Mouse (Mus musculus): ENCODE results near the gene En1. TPM values are rescaled to one million over a fixed set of nuclear protein-coding genes. Genes with fewer than 3 reads are reported as not detected.

The En1 gene
- polyA plus RNA-seq, 1 experiment from 2014 or later, result not detected

- H3K9ac ChIP-seq (ENCODE audit: low read length), result peak overlapping the region; percentile 59
- peaks cover 2% of the 10 kb centered on the region for H3K4me1 ChIP-seq (replicated peaks; ENCODE audit: control insufficient read depth, insufficient read depth)
- peaks cover 36% of the 10 kb centered on the region; the same call in 1 of the 2 replicates for H3K27me3 ChIP-seq (ENCODE audit: control insufficient read depth, insufficient read depth, low read length)
- WGBS, result under 1% methylated on average over 68 of the region's 83 CpGs
- H3K4me3 ChIP-seq (ENCODE audit: low read depth, low read length), result peak overlapping the region; percentile 43
- H3K36me3 ChIP-seq (ENCODE audit: control insufficient read depth, insufficient read depth, low read length), result no peaks in the 10 kb centered on the region
- TF ChIP-seq CTCF (IDR thresholded peaks at IDR 0.05; ENCODE audit: low read depth) (no peak), EP300 (optimal IDR thresholded peaks at IDR 0.05) (no peak)
- H3K27ac ChIP-seq (replicated peaks), result no peak overlapping the region
- no peaks in the 10 kb centered on the region for H3K9me3 ChIP-seq (ENCODE audit: control insufficient read depth, low read length)
- DNase-seq (ENCODE audit: low spot score), result no peak
- no peak for ATAC-seq (ENCODE audit: low FRiP score, low TSS enrichment)
- peak overlapping the region; percentile 77 for H3K4me2 ChIP-seq (replicated peaks; ENCODE audit: low read depth)
These were observed 848 bp downstream of the En1 start for GRCm38 (mm10) chr1:120602876-120603655.

GRCm38 (mm10) chr1:120603656-120604051 is 1.4 kb downstream of the En1 start:
- peaks cover 36% of the 10 kb centered on the region; the same call in 1 of the 2 replicates for H3K27me3 ChIP-seq (ENCODE audit: control insufficient read depth, insufficient read depth, low read length)
- 3% methylated on average over 28 of the region's 35 CpGs for WGBS
- TF ChIP-seq CTCF (IDR thresholded peaks at IDR 0.05; ENCODE audit: low read depth) (no peak), EP300 (optimal IDR thresholded peaks at IDR 0.05) (no peak)
- DNase-seq (ENCODE audit: low spot score), result no peak
- H3K4me2 ChIP-seq (replicated peaks; ENCODE audit: low read depth), result peak overlapping the region; percentile 77
- H3K27ac ChIP-seq (replicated peaks), result no peak overlapping the region
- peaks cover 2% of the 10 kb centered on the region for H3K4me1 ChIP-seq (replicated peaks; ENCODE audit: control insufficient read depth, insufficient read depth)
- peak overlapping the region; percentile 43 for H3K4me3 ChIP-seq (ENCODE audit: low read depth, low read length)
- H3K9ac ChIP-seq (ENCODE audit: low read length), result no peak overlapping the region
- H3K36me3 ChIP-seq (ENCODE audit: control insufficient read depth, insufficient read depth, low read length), result no peaks in the 10 kb centered on the region
- no peaks in the 10 kb centered on the region for H3K9me3 ChIP-seq (ENCODE audit: control insufficient read depth, low read length)
- no peak for ATAC-seq (ENCODE audit: low FRiP score, low TSS enrichment)

GRCm38 (mm10) chr1:120604431-120605142 is 2.4 kb downstream of the En1 start:
- WGBS, result 10% methylated on average over 30 of the region's 30 CpGs
- Histone ChIP-seq H3K9ac (ENCODE audit: low read length) (no peak overlapping the region), H3K4me1 (replicated peaks; ENCODE audit: control insufficient read depth, insufficient read depth) (peaks cover 2% of the 10 kb centered on the region), H3K9me3 (ENCODE audit: control insufficient read depth, low read length) (no peaks in the 10 kb centered on the region), H3K4me3 (ENCODE audit: low read depth, low read length) (no peak overlapping the region), H3K27me3 (ENCODE audit: control insufficient read depth, insufficient read depth, low read length) (peaks cover 32% of the 10 kb centered on the region; the same call in 1 of the 2 replicates), H3K4me2 (replicated peaks; ENCODE audit: low read depth) (no peak overlapping the region), H3K36me3 (ENCODE audit: control insufficient read depth, insufficient read depth, low read length) (no peaks in the 10 kb centered on the region), H3K27ac (replicated peaks) (no peak overlapping the region)
- no peak for TF ChIP-seq EP300 (optimal IDR thresholded peaks at IDR 0.05)
- no peak for TF ChIP-seq CTCF (IDR thresholded peaks at IDR 0.05; ENCODE audit: low read depth)
- DNase-seq (ENCODE audit: low spot score) (no peak), ATAC-seq (ENCODE audit: low FRiP score, low TSS enrichment) (no peak)

GRCm38 (mm10) chr1:120605143-120605435 is 2.9 kb downstream of the En1 start:
- peaks cover 2% of the 10 kb centered on the region for H3K4me1 ChIP-seq (replicated peaks; ENCODE audit: control insufficient read depth, insufficient read depth)
- no peak overlapping the region for H3K4me2 ChIP-seq (replicated peaks; ENCODE audit: low read depth)
- H3K9ac ChIP-seq (ENCODE audit: low read length), result no peak overlapping the region
- H3K27ac ChIP-seq (replicated peaks), result no peak overlapping the region
- H3K36me3 ChIP-seq (ENCODE audit: control insufficient read depth, insufficient read depth, low read length), result no peaks in the 10 kb centered on the region
- 6% methylated on average over 8 of the region's 8 CpGs for WGBS
- H3K4me3 ChIP-seq (ENCODE audit: low read depth, low read length), result no peak overlapping the region
- H3K27me3 ChIP-seq (ENCODE audit: control insufficient read depth, insufficient read depth, low read length), result peaks cover 33% of the 10 kb centered on the region; the same call in 1 of the 2 replicates
- no peaks in the 10 kb centered on the region for H3K9me3 ChIP-seq (ENCODE audit: control insufficient read depth, low read length)
- TF ChIP-seq CTCF (IDR thresholded peaks at IDR 0.05; ENCODE audit: low read depth) (no peak), EP300 (optimal IDR thresholded peaks at IDR 0.05) (no peak)
- DNase-seq (ENCODE audit: low spot score) (no peak), ATAC-seq (ENCODE audit: low FRiP score, low TSS enrichment) (no peak)

GRCm38 (mm10) chr1:120605521-120606310 is 3.5 kb downstream of the En1 start:
- no peak overlapping the region for H3K27ac ChIP-seq (replicated peaks)
- peaks cover 38% of the 10 kb centered on the region; the same call in 1 of the 2 replicates for H3K27me3 ChIP-seq (ENCODE audit: control insufficient read depth, insufficient read depth, low read length)
- 14% methylated on average over 6 of the region's 6 CpGs for WGBS
- no peak overlapping the region for H3K4me3 ChIP-seq (ENCODE audit: low read depth, low read length)
- no peak overlapping the region for H3K4me2 ChIP-seq (replicated peaks; ENCODE audit: low read depth)
- H3K9me3 ChIP-seq (ENCODE audit: control insufficient read depth, low read length), result no peaks in the 10 kb centered on the region
- no peaks in the 10 kb centered on the region for H3K36me3 ChIP-seq (ENCODE audit: control insufficient read depth, insufficient read depth, low read length)
- H3K4me1 ChIP-seq (replicated peaks; ENCODE audit: control insufficient read depth, insufficient read depth), result peaks cover 2% of the 10 kb centered on the region
- ATAC-seq (ENCODE audit: low FRiP score, low TSS enrichment) (no peak), DNase-seq (ENCODE audit: low spot score) (no peak)
- H3K9ac ChIP-seq (ENCODE audit: low read length), result no peak overlapping the region
- no peak for TF ChIP-seq EP300 (optimal IDR thresholded peaks at IDR 0.05)
- no peak for TF ChIP-seq CTCF (IDR thresholded peaks at IDR 0.05; ENCODE audit: low read depth)
